Mouse (Mus musculus): ENCODE results near the gene Vav2. TPM values are rescaled to one million over a fixed set of nuclear protein-coding genes. Genes with fewer than 3 reads are reported as not detected.

Vav2 gene
- 7.4 and 8.9 TPM in 2 replicates for polyA plus RNA-seq (2014; fragmentation: Nextera tagmentation; extraction: Ambion mirVana)

GRCm38 (mm10) chr2:27426855-27427457, at the start of gene Vav2:
TSS of gene Vav2 (minus strand) at chr2:27427033.
- Histone ChIP-seq H3K4me2 (ENCODE audit: low read length) (peak within 1 kb of the TSS; percentile 99), H3K9me3 (replicated peaks; ENCODE audit: control insufficient read depth, low read length) (no peaks in the 10 kb centered on the region), H3K36me3 (ENCODE audit: control insufficient read depth, insufficient read depth, low read length) (no peaks in the 10 kb centered on the region), H3K9ac (ENCODE audit: low read length) (peak within 1 kb of the TSS; percentile 94), H3K27me3 (replicated peaks; ENCODE audit: control insufficient read depth, insufficient read depth, low read length) (no peaks in the 10 kb centered on the region), H3K4me1 (ENCODE audit: control insufficient read depth, insufficient read depth, low read length) (peaks cover 28% of the 10 kb centered on the region), H3K4me3 (ENCODE audit: low read depth, low read length) (peak within 1 kb of the TSS; percentile 90), H3K27ac (ENCODE audit: low read depth, low read length) (peak within 1 kb of the TSS; percentile 82)
- under 1% methylated on average over 58 of the region's 58 CpGs for WGBS
- DNase-seq (ENCODE audit: low spot score), result peak; percentile 93
- peak; percentile 92 for ATAC-seq

DNA sequence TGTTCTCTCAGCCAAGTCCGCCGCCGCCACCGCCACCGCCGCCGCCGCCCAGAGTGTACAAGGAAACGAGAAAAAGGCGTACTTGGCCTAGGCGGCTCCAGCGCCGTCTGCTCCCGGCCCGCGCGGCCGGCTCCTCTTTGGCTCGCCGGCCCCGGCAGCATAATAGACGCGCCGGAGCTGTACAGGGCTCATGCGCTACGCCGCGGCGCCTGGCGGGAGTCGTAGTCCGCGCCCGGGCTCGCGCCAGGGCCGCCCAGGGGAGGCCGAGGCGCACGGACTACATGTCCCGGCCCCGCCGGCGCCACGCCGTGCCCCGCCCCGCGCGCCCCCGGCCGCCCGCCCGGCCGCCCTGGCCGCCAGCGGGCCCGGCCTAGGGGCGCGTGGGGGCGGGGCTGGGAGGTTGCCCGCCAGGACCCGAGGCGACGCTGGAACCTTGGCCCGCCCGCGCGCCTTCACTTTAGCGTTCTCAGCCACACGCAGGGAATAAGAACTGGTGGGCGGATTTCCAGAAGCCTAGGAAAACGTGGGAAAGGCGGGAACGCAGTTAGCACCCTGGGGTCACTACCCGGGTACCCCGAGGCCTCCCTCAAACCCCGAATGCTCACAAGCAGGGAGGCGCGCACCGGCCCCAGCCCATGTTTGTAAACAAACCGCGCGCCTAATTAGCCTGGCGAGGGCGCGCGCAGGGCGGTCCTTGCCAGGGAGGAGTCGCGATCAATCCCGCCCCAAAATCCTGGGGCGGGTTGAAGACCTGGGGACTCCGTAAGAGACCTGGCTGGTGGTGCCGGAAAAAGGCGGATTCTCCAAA, 48.9 kb upstream of the Vav2 start:
- H3K9me3 ChIP-seq (replicated peaks; ENCODE audit: control insufficient read depth, low read length), result no peaks in the 10 kb centered on the region
- H3K36me3 ChIP-seq (ENCODE audit: control insufficient read depth, insufficient read depth, low read length), result 0 out of 2 replicates have a peak, but pooled peaks cover 7% of the 10 kb centered on the region
- peak overlapping the region; percentile 98 for H3K4me3 ChIP-seq (ENCODE audit: low read depth, low read length)
- H3K4me1 ChIP-seq (ENCODE audit: control insufficient read depth, insufficient read depth, low read length), result peaks cover 26% of the 10 kb centered on the region
- no peaks in the 10 kb centered on the region for H3K27me3 ChIP-seq (replicated peaks; ENCODE audit: control insufficient read depth, insufficient read depth, low read length)
- DNase-seq (ENCODE audit: low spot score) (peak; percentile 97), ATAC-seq (peak; percentile 99)
- whole genome bisulfite sequencing, result under 1% methylated on average over 65 of the region's 96 CpGs
- H3K9ac ChIP-seq (ENCODE audit: low read length), result peak overlapping the region; percentile 99
- H3K27ac ChIP-seq (ENCODE audit: low read depth, low read length), result peak overlapping the region; percentile 98
- H3K4me2 ChIP-seq (ENCODE audit: low read length), result peak overlapping the region; percentile 91

GRCm38 (mm10) chr2:27474621-27475484, 48.0 kb upstream of the Vav2 start:
- ATAC-seq (peak; percentile 66), DNase-seq (ENCODE audit: low spot score) (peak; percentile 25)
- WGBS, result under 1% methylated on average over 60 of the region's 84 CpGs
- Histone ChIP-seq H3K9me3 (replicated peaks; ENCODE audit: control insufficient read depth, low read length) (no peaks in the 10 kb centered on the region), H3K9ac (ENCODE audit: low read length) (peak overlapping the region; percentile 99), H3K4me1 (ENCODE audit: control insufficient read depth, insufficient read depth, low read length) (peaks cover 26% of the 10 kb centered on the region), H3K27me3 (replicated peaks; ENCODE audit: control insufficient read depth, insufficient read depth, low read length) (no peaks in the 10 kb centered on the region), H3K36me3 (ENCODE audit: control insufficient read depth, insufficient read depth, low read length) (0 out of 2 replicates have a peak, but pooled peaks cover 10% of the 10 kb centered on the region), H3K27ac (ENCODE audit: low read depth, low read length) (peak overlapping the region; percentile 98), H3K4me2 (ENCODE audit: low read length) (peak overlapping the region; percentile 91), H3K4me3 (ENCODE audit: low read depth, low read length) (peak overlapping the region; percentile 98)

GRCm38 (mm10) chr2:27473911-27474310, 47.1 kb upstream of the Vav2 start:
- Histone ChIP-seq H3K36me3 (ENCODE audit: control insufficient read depth, insufficient read depth, low read length) (0 out of 2 replicates have a peak, but pooled peaks cover 11% of the 10 kb centered on the region), H3K4me1 (ENCODE audit: control insufficient read depth, insufficient read depth, low read length) (peaks cover 26% of the 10 kb centered on the region), H3K27me3 (replicated peaks; ENCODE audit: control insufficient read depth, insufficient read depth, low read length) (no peaks in the 10 kb centered on the region), H3K27ac (ENCODE audit: low read depth, low read length) (no peak overlapping the region), H3K9ac (ENCODE audit: low read length) (peak overlapping the region; percentile 99; the same call in 1 of the 2 replicates), H3K9me3 (replicated peaks; ENCODE audit: control insufficient read depth, low read length) (no peaks in the 10 kb centered on the region), H3K4me2 (ENCODE audit: low read length) (peak overlapping the region; percentile 91), H3K4me3 (ENCODE audit: low read depth, low read length) (peak overlapping the region; percentile 98)
- WGBS, result 42% methylated on average over 4 of the region's 4 CpGs
- DNase-seq (ENCODE audit: low spot score), result no peak
- no peak for ATAC-seq

GRCm38 (mm10) chr2:27473061-27473765, 46.4 kb upstream of the Vav2 start:
- ATAC-seq, result no peak
- 73% methylated on average over 7 of the region's 7 CpGs for WGBS
- H3K27ac ChIP-seq (ENCODE audit: low read depth, low read length), result no peak overlapping the region
- DNase-seq (ENCODE audit: low spot score), result no peak
- H3K36me3 ChIP-seq (ENCODE audit: control insufficient read depth, insufficient read depth, low read length), result 0 out of 2 replicates have a peak, but pooled peaks cover 11% of the 10 kb centered on the region
- H3K4me1 ChIP-seq (ENCODE audit: control insufficient read depth, insufficient read depth, low read length), result peaks cover 26% of the 10 kb centered on the region
- no peaks in the 10 kb centered on the region for H3K9me3 ChIP-seq (replicated peaks; ENCODE audit: control insufficient read depth, low read length)
- H3K4me3 ChIP-seq (ENCODE audit: low read depth, low read length), result peak overlapping the region; percentile 98
- peak overlapping the region; percentile 91 for H3K4me2 ChIP-seq (ENCODE audit: low read length)
- peak overlapping the region; percentile 99 for H3K9ac ChIP-seq (ENCODE audit: low read length)
- H3K27me3 ChIP-seq (replicated peaks; ENCODE audit: control insufficient read depth, insufficient read depth, low read length), result no peaks in the 10 kb centered on the region

DNA sequence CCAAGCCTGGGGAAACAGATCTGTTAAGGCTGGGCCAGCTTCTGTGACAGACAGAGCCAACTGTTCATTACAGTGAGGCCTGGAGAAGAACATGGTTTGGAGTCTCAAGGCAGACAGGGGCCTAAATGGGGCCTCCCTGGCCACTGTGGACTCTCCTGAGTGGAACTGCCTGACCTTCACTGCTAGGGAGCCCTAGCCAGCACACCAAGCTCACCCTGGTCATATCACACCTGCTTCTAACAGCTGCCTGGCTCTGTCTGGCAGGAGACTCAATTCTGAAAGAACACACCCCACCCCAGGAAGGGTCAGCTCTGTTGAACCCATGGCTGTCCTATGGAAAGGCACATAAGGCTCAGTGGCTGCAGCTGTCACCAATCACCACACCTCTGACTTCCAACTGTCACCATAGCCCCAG, 44.3 kb upstream of the Vav2 start:
- Histone ChIP-seq H3K36me3 (ENCODE audit: control insufficient read depth, insufficient read depth, low read length) (peaks cover 25% of the 10 kb centered on the region), H3K4me2 (ENCODE audit: low read length) (no peak overlapping the region), H3K27me3 (replicated peaks; ENCODE audit: control insufficient read depth, insufficient read depth, low read length) (no peaks in the 10 kb centered on the region), H3K9ac (ENCODE audit: low read length) (no peak overlapping the region), H3K4me3 (ENCODE audit: low read depth, low read length) (no peak overlapping the region), H3K9me3 (replicated peaks; ENCODE audit: control insufficient read depth, low read length) (no peaks in the 10 kb centered on the region), H3K4me1 (ENCODE audit: control insufficient read depth, insufficient read depth, low read length) (peaks cover 26% of the 10 kb centered on the region), H3K27ac (ENCODE audit: low read depth, low read length) (no peak overlapping the region)
- ATAC-seq (no peak), DNase-seq (ENCODE audit: low spot score) (no peak)

DNA sequence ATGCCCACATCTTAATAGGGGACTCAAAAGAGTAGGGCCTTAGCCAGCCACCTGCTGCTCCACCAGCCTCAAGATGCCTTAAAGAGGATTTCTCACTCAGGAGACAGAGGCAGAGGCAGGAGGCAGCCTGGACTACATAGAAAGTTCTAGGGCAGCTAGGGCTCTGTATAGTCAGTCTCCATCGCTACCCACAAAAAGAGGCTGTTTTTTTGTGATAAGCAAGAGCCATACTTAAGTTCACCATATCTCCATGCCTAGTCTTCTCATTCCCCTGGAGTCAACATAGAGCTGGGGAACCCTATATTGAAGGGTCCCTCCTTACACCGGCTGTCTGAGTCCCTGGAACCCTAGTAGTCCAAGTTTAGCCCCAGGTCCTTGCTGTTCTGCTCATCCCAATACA, 43.7 kb upstream of the Vav2 start:
- DNase-seq (ENCODE audit: low spot score), result no peak
- peaks cover 26% of the 10 kb centered on the region for H3K4me1 ChIP-seq (ENCODE audit: control insufficient read depth, insufficient read depth, low read length)

DNA sequence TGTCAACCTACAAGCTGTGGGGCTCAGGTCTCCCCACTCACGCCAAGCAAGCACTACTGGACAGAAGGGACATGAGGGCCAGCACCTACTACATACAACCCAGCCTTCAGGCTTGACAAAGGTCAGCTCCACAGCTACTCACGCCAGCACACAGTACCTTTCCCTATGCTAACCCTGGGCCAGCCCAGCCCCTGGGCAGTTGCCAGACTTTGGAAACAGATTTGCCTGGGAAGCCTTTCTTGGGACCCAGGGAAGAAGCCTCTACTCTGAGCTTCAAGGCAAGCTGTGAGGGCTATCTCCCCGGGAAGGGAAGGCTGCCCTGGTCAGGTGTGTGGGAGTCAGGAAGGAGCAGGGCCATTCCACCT, 43.1 kb upstream of the Vav2 start:
- ATAC-seq (no peak), DNase-seq (ENCODE audit: low spot score) (no peak)
- Histone ChIP-seq H3K4me3 (ENCODE audit: low read depth, low read length) (no peak overlapping the region), H3K36me3 (ENCODE audit: control insufficient read depth, insufficient read depth, low read length) (peaks cover 36% of the 10 kb centered on the region), H3K4me2 (ENCODE audit: low read length) (no peak overlapping the region), H3K27me3 (replicated peaks; ENCODE audit: control insufficient read depth, insufficient read depth, low read length) (no peaks in the 10 kb centered on the region), H3K4me1 (ENCODE audit: control insufficient read depth, insufficient read depth, low read length) (peaks cover 26% of the 10 kb centered on the region), H3K9me3 (replicated peaks; ENCODE audit: control insufficient read depth, low read length) (no peaks in the 10 kb centered on the region), H3K27ac (ENCODE audit: low read depth, low read length) (no peak overlapping the region), H3K9ac (ENCODE audit: low read length) (no peak overlapping the region)
- WGBS, result 77% methylated on average over 3 of the region's 3 CpGs

More for the DNA sequence above, 43.7 kb upstream of the Vav2 start:
- ATAC-seq, result no peak
- no peak overlapping the region for H3K4me3 ChIP-seq (ENCODE audit: low read depth, low read length)
- H3K27me3 ChIP-seq (replicated peaks; ENCODE audit: control insufficient read depth, insufficient read depth, low read length), result no peaks in the 10 kb centered on the region
- no peak overlapping the region for H3K4me2 ChIP-seq (ENCODE audit: low read length)
- no peaks in the 10 kb centered on the region for H3K9me3 ChIP-seq (replicated peaks; ENCODE audit: control insufficient read depth, low read length)
- 92% methylated on average over 2 of the region's 2 CpGs for WGBS
- peaks cover 31% of the 10 kb centered on the region for H3K36me3 ChIP-seq (ENCODE audit: control insufficient read depth, insufficient read depth, low read length)
- no peak overlapping the region for H3K9ac ChIP-seq (ENCODE audit: low read length)
- H3K27ac ChIP-seq (ENCODE audit: low read depth, low read length), result no peak overlapping the region

All from forebrain, embryonic 14.5 days (tissue).